Mouse (Mus musculus) hindbrain, embryonic 15.5 days (tissue): ENCODE results near the gene Gopc. TPM values are rescaled to one million over a fixed set of nuclear protein-coding genes. Genes with fewer than 3 reads are reported as not detected.

ENCODE experiments used
- ATAC-seq: fragments of 200-750 bp; cut with Nextera tagmentation; 2 replicates; pipeline ENCODE4 v1.8.0; 2017; ENCODE audit warnings: low read depth, moderate number of reproducible peaks, moderate TSS enrichment; ENCODE audit not compliant: low FRiP score
- H3K27ac ChIP-seq: fragments of 300-500 bp; sonication (generic); replicated peaks from 2 replicates; pipeline ENCODE4 v1.5.1; 2015; ENCODE audit warnings: mild to moderate bottlenecking, inconsistent platforms
- H3K27me3 ChIP-seq: fragments of 300-500 bp; sonication (generic); 2 replicates; pipeline ENCODE4 v1.6.1; 2015; ENCODE audit warnings: control low read depth, inconsistent platforms
- H3K36me3 ChIP-seq: fragments of 300-500 bp; sonication (generic); 2 replicates; pipeline ENCODE4 v1.6.1; 2015; ENCODE audit warnings: control low read depth, inconsistent platforms
- H3K4me1 ChIP-seq: fragments of 300-500 bp; sonication (generic); replicated peaks from 2 replicates; pipeline ENCODE4 v1.6.1; 2015; ENCODE audit warnings: control low read depth, inconsistent platforms
- H3K4me2 ChIP-seq: fragments of 300-500 bp; sonication (generic); 2 replicates; pipeline ENCODE4 v1.6.1; 2015; ENCODE audit warnings: moderate library complexity, mild to moderate bottlenecking, inconsistent platforms
- H3K4me3 ChIP-seq: fragments of 300-500 bp; sonication (generic); 2 replicates; pipeline ENCODE4 v1.5.1; 2015; ENCODE audit warnings: mild to moderate bottlenecking, inconsistent platforms
- H3K9ac ChIP-seq: fragments of 300-500 bp; sonication (generic); 2 replicates; pipeline ENCODE4 v1.6.1; 2015; ENCODE audit warnings: inconsistent platforms
- H3K9me3 ChIP-seq: fragments of 300-500 bp; sonication (generic); 2 replicates; pipeline ENCODE4 v1.6.1; 2016; ENCODE audit warnings: control low read depth, inconsistent platforms
- WGBS: fragments of 180-500 bp; shearing (Covaris S2); methylation state at CpG from one replicate; pipeline ENCODE4 v1.1.7; 2015; 5-methylcytosine and 5-hydroxymethylcytosine counted together
- polyA plus RNA-seq: library from polyadenylated mRNA; unstranded; fragments of >200 nt; fragmentation: Nextera tagmentation; extraction: Ambion mirVana; gene quantifications from 2 replicates; pipeline ENCODE4 v1.2.1, GENCODE M21; 2015

Gene Gopc
- polyA plus RNA-seq, 1 experiment from 2014 or later = 27.8 TPM

GRCm38 (mm10) chr10:52383522-52383921 is 1.6 kb upstream of the Gopc start:
- no peak for ATAC-seq

GRCm38 (mm10) chr10:52383022-52383421 is 1.1 kb upstream of the Gopc start:
- 87% methylated on average over 6 of the region's 6 CpGs for WGBS
- peak overlapping the region; percentile 61; the same call in 1 of the 2 replicates for H3K9ac ChIP-seq
- no peaks in the 10 kb centered on the region for H3K27me3 ChIP-seq
- H3K36me3 ChIP-seq = no peaks in the 10 kb centered on the region
- no peaks in the 10 kb centered on the region for H3K9me3 ChIP-seq
- ATAC-seq = no peak
- H3K4me1 ChIP-seq = peaks cover 22% of the 10 kb centered on the region
- no peak overlapping the region for H3K27ac ChIP-seq
- H3K4me2 ChIP-seq = peak overlapping the region; percentile 69
- H3K4me3 ChIP-seq = peak overlapping the region; percentile 63

More at GRCm38 (mm10) chr10:52383522-52383921, 1.6 kb upstream of the Gopc start:
- Histone ChIP-seq H3K4me3 (no peak overlapping the region), H3K27ac (no peak overlapping the region), H3K27me3 (no peaks in the 10 kb centered on the region), H3K9me3 (no peaks in the 10 kb centered on the region), H3K4me1 (peaks cover 18% of the 10 kb centered on the region), H3K9ac (no peak overlapping the region), H3K4me2 (no peak overlapping the region), H3K36me3 (no peaks in the 10 kb centered on the region)
- 97% methylated on average over 1 of the region's 1 CpGs for WGBS

GRCm38 (mm10) chr10:52381321-52381801 is 563 bp downstream of the Gopc start:
- peak overlapping the region; percentile 97 for H3K27ac ChIP-seq
- peak overlapping the region; percentile 67 for H3K4me2 ChIP-seq
- no peaks in the 10 kb centered on the region for H3K9me3 ChIP-seq
- H3K36me3 ChIP-seq = no peaks in the 10 kb centered on the region
- under 1% methylated on average over 19 of the region's 19 CpGs for WGBS
- peak overlapping the region; percentile 63 for H3K4me3 ChIP-seq
- ATAC-seq = peak; percentile 64
- H3K27me3 ChIP-seq = no peaks in the 10 kb centered on the region
- H3K9ac ChIP-seq = peak overlapping the region; percentile 65
- peaks cover 26% of the 10 kb centered on the region for H3K4me1 ChIP-seq

- Histone ChIP-seq H3K9ac (no peak overlapping the region), H3K4me1 (peaks cover 24% of the 10 kb centered on the region), H3K4me3 (no peak overlapping the region), H3K9me3 (no peaks in the 10 kb centered on the region), H3K36me3 (no peaks in the 10 kb centered on the region), H3K27ac (no peak overlapping the region), H3K4me2 (no peak overlapping the region), H3K27me3 (no peaks in the 10 kb centered on the region)
- ATAC-seq = no peak
- 90% methylated on average over 2 of the region's 2 CpGs for WGBS
Observed at GRCm38 (mm10) chr10:52377813-52378212, 4.1 kb downstream of the Gopc start.

- H3K27ac ChIP-seq = no peak overlapping the region
- H3K9ac ChIP-seq = no peak overlapping the region
- no peaks in the 10 kb centered on the region for H3K27me3 ChIP-seq
- WGBS = 97% methylated on average over 2 of the region's 2 CpGs
- ATAC-seq = no peak
- H3K4me3 ChIP-seq = no peak overlapping the region
- no peak overlapping the region for H3K4me2 ChIP-seq
- H3K36me3 ChIP-seq = no peaks in the 10 kb centered on the region
- H3K4me1 ChIP-seq = peaks cover 21% of the 10 kb centered on the region
- H3K9me3 ChIP-seq = no peaks in the 10 kb centered on the region
Observed at GRCm38 (mm10) chr10:52376422-52376821, 5.5 kb downstream of the Gopc start.

- Histone ChIP-seq H3K27ac (no peak overlapping the region), H3K36me3 (no peaks in the 10 kb centered on the region)
- ATAC-seq = no peak
Observed at GRCm38 (mm10) chr10:52374651-52375050, 7.3 kb downstream of the Gopc start.

GRCm38 (mm10) chr10:52373834-52374233 is 8.1 kb downstream of the Gopc start:
- no peaks in the 10 kb centered on the region for H3K36me3 ChIP-seq
- H3K27ac ChIP-seq = no peak overlapping the region
- no peak for ATAC-seq
- H3K9me3 ChIP-seq = no peaks in the 10 kb centered on the region
- H3K27me3 ChIP-seq = no peaks in the 10 kb centered on the region
- WGBS = 80% methylated on average over 4 of the region's 4 CpGs
- no peak overlapping the region for H3K4me3 ChIP-seq
- no peak overlapping the region for H3K4me2 ChIP-seq
- H3K4me1 ChIP-seq = peaks cover 11% of the 10 kb centered on the region; the same call in 1 of the 2 replicates
- H3K9ac ChIP-seq = no peak overlapping the region

More at GRCm38 (mm10) chr10:52374651-52375050, 7.3 kb downstream of the Gopc start:
- no peaks in the 10 kb centered on the region for H3K27me3 ChIP-seq
- no peak overlapping the region for H3K4me2 ChIP-seq
- no peak overlapping the region for H3K4me3 ChIP-seq
- peaks cover 19% of the 10 kb centered on the region for H3K4me1 ChIP-seq
- H3K9me3 ChIP-seq = no peaks in the 10 kb centered on the region
- H3K9ac ChIP-seq = no peak overlapping the region

GRCm38 (mm10) chr10:52368376-52368775 is 13.5 kb downstream of the Gopc start:
- Histone ChIP-seq H3K4me2 (no peak overlapping the region), H3K36me3 (no peaks in the 10 kb centered on the region), H3K27me3 (no peaks in the 10 kb centered on the region), H3K4me1 (no peaks in the 10 kb centered on the region), H3K27ac (no peak overlapping the region), H3K9ac (no peak overlapping the region), H3K4me3 (no peak overlapping the region), H3K9me3 (no peaks in the 10 kb centered on the region)
- WGBS = 84% methylated on average over 4 of the region's 4 CpGs
- no peak for ATAC-seq

- Histone ChIP-seq H3K9me3 (no peaks in the 10 kb centered on the region), H3K27ac (no peak overlapping the region), H3K4me1 (no peaks in the 10 kb centered on the region), H3K27me3 (no peaks in the 10 kb centered on the region), H3K36me3 (peaks cover 4% of the 10 kb centered on the region; the same call in 1 of the 2 replicates), H3K4me2 (no peak overlapping the region), H3K4me3 (no peak overlapping the region), H3K9ac (no peak overlapping the region)
- WGBS = 92% methylated on average over 9 of the region's 9 CpGs
- ATAC-seq = no peak; the same call in 1 of the 2 replicates
Observed at GRCm38 (mm10) chr10:52360862-52361609, 20.9 kb downstream of the Gopc start.

GRCm38 (mm10) chr10:52360241-52360735 is 21.6 kb downstream of the Gopc start:
- Histone ChIP-seq H3K9ac (no peak overlapping the region), H3K9me3 (no peaks in the 10 kb centered on the region), H3K36me3 (peaks cover 4% of the 10 kb centered on the region; the same call in 1 of the 2 replicates), H3K4me1 (no peaks in the 10 kb centered on the region), H3K27ac (no peak overlapping the region), H3K4me2 (no peak overlapping the region), H3K27me3 (no peaks in the 10 kb centered on the region), H3K4me3 (no peak overlapping the region)
- no peak for ATAC-seq
- WGBS = 99% methylated on average over 4 of the region's 4 CpGs

- H3K9ac ChIP-seq = no peak within 1 kb of the TSS
- WGBS = 90% methylated on average over 2 of the region's 2 CpGs
Observed at GRCm38 (mm10) chr10:52358467-52358866, 23.5 kb downstream of the Gopc start, which contains the start of gene Gm26741. Gm26741 (plus strand) TSS chr10:52358767.

GRCm38 (mm10) chr10:52353184-52353583 is 28.7 kb downstream of the Gopc start:
- 73% methylated on average over 9 of the region's 9 CpGs for WGBS
- Histone ChIP-seq H3K9ac (no peak overlapping the region), H3K4me3 (no peak overlapping the region), H3K36me3 (peaks cover 42% of the 10 kb centered on the region), H3K27me3 (no peaks in the 10 kb centered on the region), H3K27ac (no peak overlapping the region), H3K4me1 (no peaks in the 10 kb centered on the region), H3K4me2 (no peak overlapping the region), H3K9me3 (no peaks in the 10 kb centered on the region)
- ATAC-seq = no peak

More at GRCm38 (mm10) chr10:52358467-52358866, 23.5 kb downstream of the Gopc start, which contains the start of gene Gm26741:
- Histone ChIP-seq H3K27me3 (no peaks in the 10 kb centered on the region), H3K27ac (no peak within 1 kb of the TSS), H3K36me3 (peaks cover 8% of the 10 kb centered on the region; the same call in 1 of the 2 replicates), H3K4me3 (no peak within 1 kb of the TSS), H3K9me3 (no peaks in the 10 kb centered on the region), H3K4me1 (no peaks in the 10 kb centered on the region), H3K4me2 (no peak within 1 kb of the TSS)
- no peak for ATAC-seq
